Mouse (Mus musculus) testis, adult 2 months (tissue): Measurements from ENCODE around the gene Msx2. TPM values are rescaled to one million over a fixed set of nuclear protein-coding genes. Genes with fewer than 3 reads are reported as not detected.

Experiments
- H3K27ac ChIP-seq: fragments of 200-500 bp; 2 replicates; pipeline ENCODE4 v1.5.1; 2012; ENCODE audit warnings: low read depth, low read length; ENCODE audit not compliant: control insufficient read depth, insufficient read depth
- H3K27me3 ChIP-seq: fragments of 200-500 bp; 2 replicates; pipeline ENCODE4 v1.6.1; 2012; ENCODE audit warnings: mild to moderate bottlenecking, low read length, moderate library complexity; ENCODE audit not compliant: control insufficient read depth, insufficient read depth
- H3K36me3 ChIP-seq: fragments of 200-500 bp; 2 replicates; pipeline ENCODE4 v1.6.1; 2012; ENCODE audit warnings: mild to moderate bottlenecking, low read length; ENCODE audit not compliant: control insufficient read depth, insufficient read depth
- H3K4me1 ChIP-seq: fragments of 200-500 bp; 2 replicates; pipeline ENCODE4 v1.6.1; 2012; ENCODE audit warnings: low read length; ENCODE audit not compliant: control insufficient read depth, insufficient read depth
- H3K4me3 ChIP-seq: fragments of 200-500 bp; 2 replicates; pipeline ENCODE4 v1.5.1; 2012; ENCODE audit warnings: low read depth, mild to moderate bottlenecking, low read length, moderate library complexity, mixed read lengths; ENCODE audit not compliant: control insufficient read depth
- CTCF ChIP-seq: fragments of 200-500 bp; IDR thresholded peaks from 2 replicates; pipeline ENCODE4 v1.5.1; 2012; ENCODE audit warnings: low read depth, mild to moderate bottlenecking, inconsistent platforms, low read length, moderate library complexity; ENCODE audit not compliant: control insufficient read depth, insufficient read depth, insufficient replicate concordance
- POLR2A ChIP-seq: fragments of 200-500 bp; IDR thresholded peaks from 2 replicates; pipeline ENCODE4 v1.6.1; 2012; ENCODE audit warnings: low read depth, mild to moderate bottlenecking, inconsistent platforms, low read length, moderate library complexity; ENCODE audit not compliant: control insufficient read depth
- polyA plus RNA-seq: library from polyadenylated mRNA; depleted of rRNA; stranded (reverse); fragments of >200 nt; gene quantifications from 2 replicates; pipeline ENCODE4 v1.2.3, GENCODE M21; 2012

Msx2 gene
- polyA plus RNA-seq, 1 experiment: 0.54 TPM

- Histone ChIP-seq H3K36me3 (no peaks in the 10 kb centered on the region), H3K4me1 (peaks cover 3% of the 10 kb centered on the region), H3K4me3 (no peak overlapping the region), H3K27ac (no peak overlapping the region), H3K27me3 (no peaks in the 10 kb centered on the region)
- no peak for TF ChIP-seq POLR2A
- no peak for TF ChIP-seq CTCF
These were observed 29.5 kb upstream of the Msx2 start for GRCm38 (mm10) chr13:53502406-53502805.

GRCm38 (mm10) chr13:53501561-53502253 lies 28.8 kb upstream of the Msx2 start:
- no peak overlapping the region for H3K4me3 ChIP-seq
- no peaks in the 10 kb centered on the region for H3K36me3 ChIP-seq
- no peaks in the 10 kb centered on the region for H3K27me3 ChIP-seq
- peaks cover 3% of the 10 kb centered on the region for H3K4me1 ChIP-seq
- H3K27ac ChIP-seq: no peak overlapping the region
- TF ChIP-seq CTCF: no peak
- no peak for TF ChIP-seq POLR2A

- Histone ChIP-seq H3K27ac (no peak overlapping the region), H3K4me3 (no peak overlapping the region), H3K36me3 (no peaks in the 10 kb centered on the region), H3K4me1 (peaks cover 3% of the 10 kb centered on the region), H3K27me3 (no peaks in the 10 kb centered on the region)
- TF ChIP-seq CTCF: no peak
- TF ChIP-seq POLR2A: no peak
These were observed 28.2 kb upstream of the Msx2 start for GRCm38 (mm10) chr13:53501057-53501456.

- TF ChIP-seq POLR2A (no peak), CTCF (no peak)
- Histone ChIP-seq H3K27ac (no peak overlapping the region), H3K4me3 (no peak overlapping the region), H3K27me3 (no peaks in the 10 kb centered on the region), H3K36me3 (no peaks in the 10 kb centered on the region), H3K4me1 (no peaks in the 10 kb centered on the region)
These were observed 13.6 kb upstream of the Msx2 start for GRCm38 (mm10) chr13:53486512-53486911.

GRCm38 (mm10) chr13:53475701-53476188 lies 2.9 kb upstream of the Msx2 start:
- Histone ChIP-seq H3K36me3 (no peaks in the 10 kb centered on the region), H3K27me3 (peaks cover 10% of the 10 kb centered on the region), H3K27ac (no peak overlapping the region), H3K4me1 (peaks cover 14% of the 10 kb centered on the region), H3K4me3 (peak overlapping the region; percentile 25)
- TF ChIP-seq POLR2A (no peak), CTCF (no peak)

- TF ChIP-seq CTCF (no peak), POLR2A (no peak)
- no peak overlapping the region for H3K27ac ChIP-seq
- no peak overlapping the region for H3K4me3 ChIP-seq
- H3K36me3 ChIP-seq: no peaks in the 10 kb centered on the region
- peaks cover 14% of the 10 kb centered on the region for H3K4me1 ChIP-seq
- peaks cover 10% of the 10 kb centered on the region for H3K27me3 ChIP-seq
These were observed 1.6 kb upstream of the Msx2 start for GRCm38 (mm10) chr13:53474491-53474890.

- Histone ChIP-seq H3K4me1 (peaks cover 14% of the 10 kb centered on the region), H3K27ac (no peak overlapping the region)
These were observed 1.1 kb upstream of the Msx2 start for GRCm38 (mm10) chr13:53473991-53474390.

GRCm38 (mm10) chr13:53473291-53473690 lies 417 bp upstream of the Msx2 start:
- TF ChIP-seq CTCF (no peak), POLR2A (no peak)
- no peak overlapping the region for H3K4me3 ChIP-seq
- H3K27me3 ChIP-seq: peaks cover 10% of the 10 kb centered on the region
- H3K27ac ChIP-seq: no peak overlapping the region
- no peaks in the 10 kb centered on the region for H3K36me3 ChIP-seq
- peaks cover 14% of the 10 kb centered on the region for H3K4me1 ChIP-seq

More at GRCm38 (mm10) chr13:53473991-53474390, 1.1 kb upstream of the Msx2 start:
- H3K4me3 ChIP-seq: no peak overlapping the region
- H3K27me3 ChIP-seq: peaks cover 10% of the 10 kb centered on the region
- no peaks in the 10 kb centered on the region for H3K36me3 ChIP-seq
- no peak for TF ChIP-seq POLR2A
- TF ChIP-seq CTCF: no peak
